Mouse (Mus musculus) liver, embryonic 12.5 days (tissue): Measurements from ENCODE around the gene Phf20. TPM values are rescaled to one million over a fixed set of nuclear protein-coding genes. Genes with fewer than 3 reads are reported as not detected.

Experiments used
- ATAC-seq: fragments of 200-750 bp; cut with Nextera tagmentation; 2 replicates; pipeline ENCODE4 v1.8.0; 2017; ENCODE audit warnings: moderate number of reproducible peaks, mild to moderate bottlenecking, moderate library complexity
- H3K27ac ChIP-seq: fragments of 300-500 bp; sonication (generic); 2 replicates; pipeline ENCODE4 v1.5.1; 2016; ENCODE audit warnings: mild to moderate bottlenecking
- H3K27me3 ChIP-seq: fragments of 300-500 bp; sonication (generic); replicated peaks from 2 replicates; pipeline ENCODE4 v1.6.1; 2016; ENCODE audit warnings: mild to moderate bottlenecking, moderate library complexity
- H3K36me3 ChIP-seq: fragments of 300-500 bp; sonication (generic); 2 replicates; pipeline ENCODE4 v1.6.1; 2016; ENCODE audit warnings: mild to moderate bottlenecking, moderate library complexity
- H3K4me1 ChIP-seq: fragments of 300-500 bp; sonication (generic); 2 replicates; pipeline ENCODE4 v1.6.1; 2016
- H3K4me2 ChIP-seq: fragments of 300-500 bp; sonication (generic); 2 replicates; pipeline ENCODE4 v1.6.1; 2016; ENCODE audit warnings: mild to moderate bottlenecking, moderate library complexity
- H3K4me3 ChIP-seq: fragments of 300-500 bp; sonication (generic); 2 replicates; pipeline ENCODE4 v1.5.1; 2016; ENCODE audit warnings: mild to moderate bottlenecking, moderate library complexity
- H3K9ac ChIP-seq: fragments of 300-500 bp; sonication (generic); 2 replicates; pipeline ENCODE4 v1.6.1; 2016; ENCODE audit warnings: mild to moderate bottlenecking, moderate library complexity
- H3K9me3 ChIP-seq: fragments of 300-500 bp; sonication (generic); replicated peaks from 2 replicates; pipeline ENCODE4 v1.6.1; 2016; ENCODE audit warnings: mild to moderate bottlenecking, moderate library complexity
- WGBS: fragments of 180-500 bp; shearing (Covaris S2); methylation state at CpG from one replicate; pipeline ENCODE4 v1.1.7; 2016; ENCODE audit not compliant: insufficient replicate concordance; 5-methylcytosine and 5-hydroxymethylcytosine counted together
- polyA plus RNA-seq: library from polyadenylated mRNA; unstranded; fragments of >200 nt; fragmentation: Nextera tagmentation; extraction: Ambion mirVana; gene quantifications from 2 replicates; pipeline ENCODE4 v1.2.1, GENCODE M21; 2016

Phf20 gene
- polyA plus RNA-seq, 1 experiment from 2014 or later = 22.1 TPM

- no peaks in the 10 kb centered on the region for H3K9me3 ChIP-seq
- no peaks in the 10 kb centered on the region for H3K27me3 ChIP-seq
- no peaks in the 10 kb centered on the region for H3K4me1 ChIP-seq
- no peak for ATAC-seq
- H3K36me3 ChIP-seq = peaks cover 63% of the 10 kb centered on the region
- H3K27ac ChIP-seq = no peak overlapping the region
- 70% methylated on average over 2 of the region's 2 CpGs for WGBS
- H3K9ac ChIP-seq = no peak overlapping the region
- H3K4me2 ChIP-seq = no peak overlapping the region
- H3K4me3 ChIP-seq = no peak overlapping the region
Measured at GRCm38 (mm10) chr2:156288222-156288621, 92.0 kb downstream of the Phf20 start.

DNA sequence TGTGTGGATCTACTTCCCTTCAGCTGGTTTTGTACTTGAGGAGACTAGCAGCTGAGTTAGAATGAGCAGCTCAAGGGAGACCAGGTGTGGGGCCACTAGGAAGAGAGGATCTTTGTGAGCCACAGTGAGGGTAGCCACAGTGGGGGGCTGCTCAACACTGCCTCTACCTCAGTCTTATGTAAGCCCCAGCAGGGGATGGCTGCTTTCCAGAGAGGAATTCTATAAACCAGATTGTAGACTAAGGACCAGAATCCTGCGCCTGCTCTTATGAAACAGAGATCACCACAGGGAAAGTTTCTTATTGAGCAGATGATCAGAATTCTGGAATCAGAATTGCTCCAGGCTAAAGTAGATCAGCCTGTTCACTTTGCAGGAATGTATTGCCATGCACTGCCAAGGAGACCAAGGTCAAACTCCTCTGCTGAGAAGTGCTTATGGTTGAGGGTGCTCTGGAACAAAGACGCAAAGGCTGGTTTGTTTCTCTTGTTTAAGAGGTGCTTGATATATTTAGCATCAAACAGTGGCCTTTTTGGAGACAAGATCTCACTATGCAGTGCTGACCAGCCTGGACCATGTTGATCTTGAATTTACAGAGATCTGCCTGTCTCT lies 93.4 kb downstream of the Phf20 start:
- H3K4me1 ChIP-seq = no peaks in the 10 kb centered on the region
- no peaks in the 10 kb centered on the region for H3K9me3 ChIP-seq
- H3K4me2 ChIP-seq = no peak overlapping the region
- H3K36me3 ChIP-seq = peaks cover 76% of the 10 kb centered on the region
- H3K27ac ChIP-seq = no peak overlapping the region
- H3K27me3 ChIP-seq = no peaks in the 10 kb centered on the region
- no peak for ATAC-seq
- no peak overlapping the region for H3K4me3 ChIP-seq
- 76% methylated on average over 2 of the region's 2 CpGs for WGBS
- H3K9ac ChIP-seq = no peak overlapping the region

DNA sequence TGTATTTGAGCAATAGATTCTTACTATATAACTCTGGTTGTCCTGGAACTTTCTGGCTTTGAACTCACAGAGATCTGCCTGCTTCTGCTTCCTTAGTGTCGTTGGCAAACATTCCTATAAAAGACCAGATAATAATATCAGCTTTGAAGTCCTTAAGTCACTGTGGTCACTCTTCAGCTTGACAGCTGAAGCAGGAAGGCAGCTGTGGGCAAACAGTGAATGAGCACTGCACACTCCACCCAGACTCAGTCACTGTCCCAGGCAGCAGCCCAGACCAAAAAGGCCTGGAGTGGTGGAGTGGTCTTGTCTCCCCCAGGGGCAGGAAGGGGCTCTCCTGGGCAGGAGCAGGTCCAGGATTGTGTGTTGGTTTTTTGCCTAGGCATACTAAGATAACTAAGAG lies 95.7 kb downstream of the Phf20 start:
- 54% methylated on average over 1 of the region's 1 CpGs for WGBS
- no peaks in the 10 kb centered on the region for H3K27me3 ChIP-seq
- H3K4me2 ChIP-seq = no peak overlapping the region
- H3K27ac ChIP-seq = no peak overlapping the region
- no peak overlapping the region for H3K4me3 ChIP-seq
- H3K36me3 ChIP-seq = peaks cover 73% of the 10 kb centered on the region
- no peak overlapping the region for H3K9ac ChIP-seq
- H3K9me3 ChIP-seq = no peaks in the 10 kb centered on the region
- no peaks in the 10 kb centered on the region for H3K4me1 ChIP-seq
- no peak for ATAC-seq

DNA sequence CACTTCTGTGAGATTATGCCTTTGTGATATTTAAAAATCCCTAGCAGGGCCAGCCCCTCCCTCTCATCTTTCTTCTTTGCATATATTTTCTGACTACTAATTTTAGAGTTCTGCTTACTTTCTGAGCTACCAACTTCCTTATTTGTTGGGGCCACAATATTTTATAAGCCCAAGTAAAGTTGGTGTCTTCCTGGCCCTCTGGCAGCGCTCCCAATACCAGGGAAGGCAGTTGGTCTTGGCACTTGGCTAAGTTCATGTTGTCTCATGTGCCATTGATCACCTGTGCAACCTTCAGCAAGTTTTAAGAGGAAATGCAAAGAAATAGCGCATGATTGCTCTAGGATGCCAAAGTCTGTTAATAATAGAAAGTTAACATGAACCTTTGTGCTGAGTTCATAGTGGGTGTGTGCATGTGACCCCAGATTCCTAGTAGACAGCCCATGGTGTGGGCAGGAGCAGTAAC lies 99.4 kb downstream of the Phf20 start:
- H3K36me3 ChIP-seq = peaks cover 71% of the 10 kb centered on the region
- no peak overlapping the region for H3K9ac ChIP-seq
- H3K4me1 ChIP-seq = no peaks in the 10 kb centered on the region
- H3K9me3 ChIP-seq = no peaks in the 10 kb centered on the region
- H3K4me3 ChIP-seq = no peak overlapping the region
- H3K27me3 ChIP-seq = no peaks in the 10 kb centered on the region
- no peak overlapping the region for H3K27ac ChIP-seq
- H3K4me2 ChIP-seq = no peak overlapping the region
- 86% methylated on average over 2 of the region's 2 CpGs for WGBS
- ATAC-seq = no peak

DNA sequence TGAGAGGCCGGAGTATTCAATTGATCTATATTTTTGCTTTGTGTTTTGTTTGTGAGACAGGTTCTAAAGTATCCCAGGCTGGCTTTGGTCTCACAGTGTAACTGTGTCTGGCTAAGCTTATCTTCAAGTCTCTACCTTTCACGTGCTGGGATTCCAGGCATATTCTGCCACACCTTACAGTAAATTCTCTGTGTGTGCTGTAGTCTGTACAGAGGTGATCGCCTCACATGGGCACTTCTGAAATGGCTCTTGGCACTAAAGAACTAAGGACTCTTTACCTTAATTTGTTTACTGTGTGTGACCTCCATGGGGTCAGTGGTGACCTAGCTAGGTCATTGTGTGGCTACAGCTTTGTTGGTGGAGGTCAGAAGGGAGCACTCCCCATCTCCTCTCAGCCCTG lies 99.9 kb downstream of the Phf20 start:
- no peak for ATAC-seq

DNA sequence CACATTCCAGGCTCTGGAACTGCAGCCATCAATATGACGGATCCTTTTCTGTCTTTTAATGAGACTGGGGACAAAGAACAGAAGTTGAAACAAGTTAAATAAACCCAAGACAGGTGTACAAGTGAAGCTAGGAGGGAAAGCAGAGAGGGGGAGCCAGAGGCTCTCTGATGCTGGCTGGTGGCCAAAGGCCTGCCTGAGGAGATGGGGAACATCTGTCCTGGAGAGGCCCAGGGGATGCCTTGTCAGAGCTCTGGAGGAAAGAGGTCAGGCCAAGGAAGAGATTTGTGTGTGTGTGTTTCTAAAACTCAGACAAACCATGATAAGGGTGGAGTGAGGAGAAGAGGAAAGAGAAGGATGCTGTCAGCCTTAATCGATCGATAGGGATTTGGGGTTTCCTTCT lies 101.4 kb downstream of the Phf20 start:
- Histone ChIP-seq H3K9me3 (no peaks in the 10 kb centered on the region), H3K4me3 (no peak overlapping the region), H3K4me2 (no peak overlapping the region), H3K27me3 (no peaks in the 10 kb centered on the region), H3K27ac (no peak overlapping the region), H3K4me1 (peaks cover 10% of the 10 kb centered on the region), H3K36me3 (peaks cover 72% of the 10 kb centered on the region), H3K9ac (no peak overlapping the region)
- 76% methylated on average over 3 of the region's 3 CpGs for WGBS
- no peak for ATAC-seq

More for the DNA sequence above, 99.9 kb downstream of the Phf20 start:
- Histone ChIP-seq H3K36me3 (peaks cover 70% of the 10 kb centered on the region), H3K4me1 (no peaks in the 10 kb centered on the region), H3K4me3 (no peak overlapping the region), H3K27me3 (no peaks in the 10 kb centered on the region), H3K9me3 (no peaks in the 10 kb centered on the region), H3K9ac (no peak overlapping the region), H3K27ac (no peak overlapping the region), H3K4me2 (no peak overlapping the region)
- WGBS = 86% methylated on average over 3 of the region's 3 CpGs

DNA sequence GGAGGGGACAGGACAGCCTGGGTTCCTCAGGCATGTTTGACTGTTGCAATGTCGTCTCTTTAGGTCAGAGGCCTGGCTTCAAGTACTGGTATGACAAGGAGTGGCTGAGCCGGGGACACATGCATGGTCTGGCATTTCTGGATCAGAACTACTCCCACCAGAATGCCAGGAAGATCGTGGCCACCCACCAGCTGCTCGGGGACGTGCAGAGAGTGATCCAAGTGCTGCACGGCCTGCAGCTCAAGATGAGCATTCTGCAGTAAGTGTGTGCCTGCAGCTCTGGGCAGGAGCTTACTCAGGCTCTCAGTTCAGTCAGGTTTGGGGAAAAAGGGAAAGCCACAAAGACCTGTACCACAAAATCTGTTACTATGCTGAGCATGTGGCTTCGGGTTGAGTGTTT lies 102.2 kb downstream of the Phf20 start:
- Histone ChIP-seq H3K9ac (no peak overlapping the region), H3K4me1 (peaks cover 10% of the 10 kb centered on the region), H3K27me3 (no peaks in the 10 kb centered on the region), H3K4me2 (no peak overlapping the region), H3K36me3 (peaks cover 70% of the 10 kb centered on the region), H3K9me3 (no peaks in the 10 kb centered on the region), H3K4me3 (no peak overlapping the region), H3K27ac (no peak overlapping the region)
- no peak for ATAC-seq
- 80% methylated on average over 7 of the region's 7 CpGs for WGBS

- 63% methylated on average over 4 of the region's 4 CpGs for WGBS
- no peak overlapping the region for H3K4me3 ChIP-seq
- no peaks in the 10 kb centered on the region for H3K27me3 ChIP-seq
- no peak for ATAC-seq
- peaks cover 10% of the 10 kb centered on the region for H3K4me1 ChIP-seq
- no peak overlapping the region for H3K9ac ChIP-seq
- no peak overlapping the region for H3K27ac ChIP-seq
- peaks cover 61% of the 10 kb centered on the region for H3K36me3 ChIP-seq
- no peak overlapping the region for H3K4me2 ChIP-seq
- H3K9me3 ChIP-seq = no peaks in the 10 kb centered on the region
Measured at GRCm38 (mm10) chr2:156302063-156302462, 105.8 kb downstream of the Phf20 start.

DNA sequence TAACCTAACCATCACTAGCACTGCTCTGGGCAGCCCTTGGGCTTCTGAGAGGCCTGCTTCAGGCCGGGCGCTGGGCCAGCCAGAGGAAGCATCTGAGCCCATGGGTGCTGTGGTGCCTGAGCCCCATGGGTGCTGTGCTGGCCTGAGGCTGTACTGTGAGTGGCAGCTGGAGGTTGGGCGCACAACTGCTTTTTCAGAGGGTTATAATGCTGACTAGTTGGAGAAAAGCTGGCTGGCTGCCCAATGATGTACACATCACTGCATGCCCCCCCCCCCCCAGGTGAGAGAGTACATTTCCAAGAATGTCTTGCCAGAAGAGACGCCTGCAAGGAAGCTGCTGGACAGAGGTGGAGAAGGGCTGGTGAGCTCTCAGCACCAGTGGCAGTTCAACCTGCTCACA lies 108.1 kb downstream of the Phf20 start:
- H3K4me2 ChIP-seq = no peak overlapping the region
- H3K27ac ChIP-seq = no peak overlapping the region
- no peak overlapping the region for H3K9ac ChIP-seq
- no peak overlapping the region for H3K4me3 ChIP-seq
- no peaks in the 10 kb centered on the region for H3K9me3 ChIP-seq
- H3K36me3 ChIP-seq = peaks cover 52% of the 10 kb centered on the region
- WGBS = 81% methylated on average over 4 of the region's 4 CpGs
- H3K4me1 ChIP-seq = peaks cover 10% of the 10 kb centered on the region
- no peaks in the 10 kb centered on the region for H3K27me3 ChIP-seq
- ATAC-seq = no peak

- H3K4me1 ChIP-seq = peaks cover 15% of the 10 kb centered on the region
- H3K36me3 ChIP-seq = peaks cover 47% of the 10 kb centered on the region
Measured at GRCm38 (mm10) chr2:156305818-156306217, 109.6 kb downstream of the Phf20 start.

DNA sequence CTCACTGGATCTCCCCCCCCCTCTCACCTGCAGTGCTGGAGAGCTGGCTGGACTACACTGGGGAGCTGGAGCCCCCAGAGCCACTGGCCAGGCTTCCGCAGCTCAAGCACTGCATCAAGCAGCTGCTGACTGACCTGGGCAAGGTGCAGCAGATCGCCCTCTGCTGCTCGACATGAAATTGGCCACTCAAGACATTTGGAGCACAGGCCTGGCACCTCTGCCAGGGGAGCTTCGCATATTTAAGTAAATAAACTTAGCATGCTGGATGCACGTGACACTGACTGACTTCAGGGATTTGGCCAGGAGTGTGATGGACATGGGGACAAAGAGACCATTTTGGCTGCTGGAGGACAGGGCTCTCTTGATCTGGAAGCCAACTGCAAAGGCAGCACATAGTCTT lies 111.0 kb downstream of the Phf20 start:
- no peak overlapping the region for H3K4me2 ChIP-seq
- H3K27me3 ChIP-seq = no peaks in the 10 kb centered on the region
- H3K9ac ChIP-seq = no peak overlapping the region
- ATAC-seq = no peak
- no peak overlapping the region for H3K4me3 ChIP-seq
- no peaks in the 10 kb centered on the region for H3K9me3 ChIP-seq
- H3K27ac ChIP-seq = no peak overlapping the region
- WGBS = 67% methylated on average over 5 of the region's 5 CpGs
- peaks cover 17% of the 10 kb centered on the region for H3K4me1 ChIP-seq
- H3K36me3 ChIP-seq = peaks cover 38% of the 10 kb centered on the region

More at GRCm38 (mm10) chr2:156305818-156306217, 109.6 kb downstream of the Phf20 start:
- H3K9me3 ChIP-seq = no peaks in the 10 kb centered on the region
- no peak overlapping the region for H3K9ac ChIP-seq
- WGBS = 59% methylated on average over 2 of the region's 2 CpGs
- no peak for ATAC-seq
- H3K27me3 ChIP-seq = no peaks in the 10 kb centered on the region
- H3K4me2 ChIP-seq = no peak overlapping the region
- H3K27ac ChIP-seq = no peak overlapping the region
- H3K4me3 ChIP-seq = no peak overlapping the region

DNA sequence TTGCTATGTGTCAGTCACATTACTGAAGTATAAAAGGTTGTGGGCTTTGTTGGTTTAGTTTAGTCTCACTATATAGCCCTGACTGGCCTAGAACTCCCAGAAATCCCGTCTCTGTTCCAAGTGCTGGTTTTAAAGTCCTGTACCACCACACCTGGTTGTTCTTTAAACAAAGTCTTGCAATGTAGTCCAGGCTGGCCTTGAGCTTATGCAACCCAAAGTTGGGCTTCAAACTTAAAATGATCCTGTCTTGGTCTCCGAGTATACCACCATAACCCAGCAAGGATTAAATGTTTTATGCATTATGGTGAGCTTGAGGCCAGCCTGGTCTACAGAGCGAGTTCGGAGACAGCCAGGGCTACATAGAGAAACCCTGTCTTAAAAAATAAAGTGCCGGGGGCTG lies 113.7 kb downstream of the Phf20 start:
- Histone ChIP-seq H3K4me2 (no peak overlapping the region), H3K36me3 (peaks cover 24% of the 10 kb centered on the region), H3K9ac (no peak overlapping the region), H3K27ac (no peak overlapping the region), H3K4me3 (no peak overlapping the region), H3K9me3 (no peaks in the 10 kb centered on the region), H3K4me1 (peaks cover 28% of the 10 kb centered on the region), H3K27me3 (no peaks in the 10 kb centered on the region)
- WGBS = 82% methylated on average over 5 of the region's 5 CpGs
- ATAC-seq = no peak

GRCm38 (mm10) chr2:156310455-156310854 lies 114.2 kb downstream of the Phf20 start:
- no peak overlapping the region for H3K9ac ChIP-seq
- ATAC-seq = no peak
- WGBS = 62% methylated on average over 5 of the region's 5 CpGs

More at GRCm38 (mm10) chr2:156310455-156310854, 114.2 kb downstream of the Phf20 start:
- Histone ChIP-seq H3K27ac (no peak overlapping the region), H3K36me3 (peaks cover 20% of the 10 kb centered on the region), H3K4me1 (peaks cover 28% of the 10 kb centered on the region), H3K4me3 (no peak overlapping the region), H3K4me2 (no peak overlapping the region), H3K9me3 (no peaks in the 10 kb centered on the region), H3K27me3 (no peaks in the 10 kb centered on the region)
